Mouse (Mus musculus) hindbrain, embryonic 15.5 days (tissue): ENCODE measurements at regions not wholly inside any gene's neighbourhood (a gene's known extent, or its start where the extent isn't known, plus 50 kb on each side); places are given as distances from the start of the nearest gene placed in this dataset.
A peak's percentile ranks its signal among the peaks of the same experiment; 100 is the strongest.

Experiments
- ATAC-seq: fragments of 200-750 bp; cut with Nextera tagmentation; 2 replicates; pipeline ENCODE4 v1.8.0; 2017; ENCODE audit warnings: low read depth, moderate number of reproducible peaks, moderate TSS enrichment; ENCODE audit not compliant: low FRiP score
- H3K27ac ChIP-seq: fragments of 300-500 bp; sonication (generic); replicated peaks from 2 replicates; pipeline ENCODE4 v1.5.1; 2015; ENCODE audit warnings: mild to moderate bottlenecking, inconsistent platforms
- H3K27me3 ChIP-seq: fragments of 300-500 bp; sonication (generic); 2 replicates; pipeline ENCODE4 v1.6.1; 2015; ENCODE audit warnings: control low read depth, inconsistent platforms
- H3K36me3 ChIP-seq: fragments of 300-500 bp; sonication (generic); 2 replicates; pipeline ENCODE4 v1.6.1; 2015; ENCODE audit warnings: control low read depth, inconsistent platforms
- H3K4me1 ChIP-seq: fragments of 300-500 bp; sonication (generic); replicated peaks from 2 replicates; pipeline ENCODE4 v1.6.1; 2015; ENCODE audit warnings: control low read depth, inconsistent platforms
- H3K4me2 ChIP-seq: fragments of 300-500 bp; sonication (generic); 2 replicates; pipeline ENCODE4 v1.6.1; 2015; ENCODE audit warnings: moderate library complexity, mild to moderate bottlenecking, inconsistent platforms
- H3K4me3 ChIP-seq: fragments of 300-500 bp; sonication (generic); 2 replicates; pipeline ENCODE4 v1.5.1; 2015; ENCODE audit warnings: mild to moderate bottlenecking, inconsistent platforms
- H3K9ac ChIP-seq: fragments of 300-500 bp; sonication (generic); 2 replicates; pipeline ENCODE4 v1.6.1; 2015; ENCODE audit warnings: inconsistent platforms
- H3K9me3 ChIP-seq: fragments of 300-500 bp; sonication (generic); 2 replicates; pipeline ENCODE4 v1.6.1; 2016; ENCODE audit warnings: control low read depth, inconsistent platforms
- WGBS: fragments of 180-500 bp; shearing (Covaris S2); methylation state at CpG from one replicate; pipeline ENCODE4 v1.1.7; 2015; 5-methylcytosine and 5-hydroxymethylcytosine counted together

GRCm38 (mm10) chr4:142853924-142854323 is 358.9 kb downstream of the Prdm2 start:
- 90% methylated on average over 15 of the region's 15 CpGs for WGBS
- H3K4me3 ChIP-seq: no peak overlapping the region
- H3K4me1 ChIP-seq: peaks cover 12% of the 10 kb centered on the region
- no peaks in the 10 kb centered on the region for H3K27me3 ChIP-seq
- H3K27ac ChIP-seq: no peak overlapping the region
- H3K4me2 ChIP-seq: no peak overlapping the region
- no peaks in the 10 kb centered on the region for H3K9me3 ChIP-seq
- no peaks in the 10 kb centered on the region for H3K36me3 ChIP-seq
- no peak overlapping the region for H3K9ac ChIP-seq
- no peak for ATAC-seq

GRCm38 (mm10) chr4:142845066-142845696 is 367.6 kb downstream of the Prdm2 start:
- no peaks in the 10 kb centered on the region for H3K36me3 ChIP-seq
- no peak overlapping the region for H3K9ac ChIP-seq
- no peak overlapping the region for H3K4me2 ChIP-seq
- no peak for ATAC-seq
- H3K27ac ChIP-seq: no peak overlapping the region
- WGBS: 62% methylated on average over 6 of the region's 6 CpGs
- H3K27me3 ChIP-seq: no peaks in the 10 kb centered on the region
- H3K4me1 ChIP-seq: no peaks in the 10 kb centered on the region
- no peak overlapping the region for H3K4me3 ChIP-seq
- H3K9me3 ChIP-seq: no peaks in the 10 kb centered on the region

- ATAC-seq: no peak
- H3K4me3 ChIP-seq: no peak overlapping the region
- no peaks in the 10 kb centered on the region for H3K9me3 ChIP-seq
- H3K27me3 ChIP-seq: no peaks in the 10 kb centered on the region
- H3K27ac ChIP-seq: no peak overlapping the region
- 48% methylated on average over 4 of the region's 4 CpGs for WGBS
- no peaks in the 10 kb centered on the region for H3K36me3 ChIP-seq
- no peak overlapping the region for H3K9ac ChIP-seq
- H3K4me2 ChIP-seq: no peak overlapping the region
- no peaks in the 10 kb centered on the region for H3K4me1 ChIP-seq
These were observed 373.3 kb downstream of the Prdm2 start for GRCm38 (mm10) chr4:142839540-142839939.

GRCm38 (mm10) chr4:142838363-142838964 is 374.3 kb downstream of the Prdm2 start:
- ATAC-seq: no peak
- Histone ChIP-seq H3K4me1 (no peaks in the 10 kb centered on the region), H3K9ac (no peak overlapping the region), H3K4me3 (no peak overlapping the region), H3K27ac (no peak overlapping the region), H3K9me3 (no peaks in the 10 kb centered on the region), H3K4me2 (no peak overlapping the region), H3K27me3 (no peaks in the 10 kb centered on the region), H3K36me3 (no peaks in the 10 kb centered on the region)
- WGBS: 59% methylated on average over 4 of the region's 4 CpGs

DNA sequence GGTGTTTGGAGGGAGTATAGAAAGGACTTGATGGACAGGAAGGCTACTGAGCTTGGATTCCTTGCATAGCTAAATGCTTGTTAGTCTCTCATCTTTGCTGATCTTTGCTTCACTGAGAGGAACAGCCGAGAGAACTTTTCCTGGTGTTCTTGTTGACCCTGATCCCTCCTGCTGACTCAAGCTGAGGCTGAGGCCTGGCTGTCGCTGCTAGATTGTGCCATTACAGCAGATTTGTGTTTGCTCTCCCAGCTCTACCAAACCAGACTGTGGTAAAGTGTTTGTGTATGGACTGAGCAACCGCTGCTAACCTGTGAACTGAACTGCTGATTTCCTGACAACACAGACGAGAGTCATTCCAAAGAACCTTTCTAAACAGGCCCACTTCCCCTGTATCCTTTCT is 375.2 kb downstream of the Prdm2 start:
- no peak overlapping the region for H3K4me2 ChIP-seq
- no peaks in the 10 kb centered on the region for H3K27me3 ChIP-seq
- H3K9ac ChIP-seq: no peak overlapping the region
- H3K4me3 ChIP-seq: no peak overlapping the region
- no peaks in the 10 kb centered on the region for H3K9me3 ChIP-seq
- H3K4me1 ChIP-seq: no peaks in the 10 kb centered on the region
- 77% methylated on average over 4 of the region's 4 CpGs for WGBS
- no peak for ATAC-seq
- no peak overlapping the region for H3K27ac ChIP-seq
- H3K36me3 ChIP-seq: no peaks in the 10 kb centered on the region

GRCm38 (mm10) chr4:142829711-142830110 is 383.1 kb downstream of the Prdm2 start:
- WGBS: 69% methylated on average over 7 of the region's 7 CpGs
- H3K27ac ChIP-seq: 0 out of 2 replicates have a peak overlapping the region, but pooled peaks have one; percentile 33
- no peak for ATAC-seq

DNA sequence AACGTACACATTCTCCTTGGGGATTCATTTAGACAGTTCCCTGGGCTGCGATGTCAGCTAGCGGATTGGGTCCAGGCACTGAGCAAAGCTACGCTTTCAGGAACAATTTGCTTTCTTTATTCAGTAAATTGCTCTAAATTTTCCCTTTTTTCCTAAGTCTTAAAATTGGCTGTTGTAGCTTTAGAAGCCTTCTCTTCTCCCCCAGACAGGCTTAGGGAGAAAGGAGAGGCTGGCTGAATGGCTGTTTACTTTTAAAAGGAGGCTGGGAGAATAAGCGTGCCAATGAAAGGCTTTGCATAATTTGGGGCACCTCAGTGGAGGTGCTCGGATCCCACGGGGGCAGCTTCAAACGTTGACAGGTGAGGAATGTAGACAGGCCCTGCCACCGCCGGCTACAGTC is 383.8 kb downstream of the Prdm2 start:
- H3K27ac ChIP-seq: peak overlapping the region; percentile 33; the same call in 1 of the 2 replicates
- H3K4me1 ChIP-seq: peaks cover 35% of the 10 kb centered on the region
- no peak overlapping the region for H3K4me2 ChIP-seq
- no peak for ATAC-seq
- H3K4me3 ChIP-seq: no peak overlapping the region
- H3K27me3 ChIP-seq: no peaks in the 10 kb centered on the region
- H3K36me3 ChIP-seq: no peaks in the 10 kb centered on the region
- H3K9me3 ChIP-seq: no peaks in the 10 kb centered on the region
- no peak overlapping the region for H3K9ac ChIP-seq
- 23% methylated on average over 10 of the region's 10 CpGs for WGBS

More at GRCm38 (mm10) chr4:142829711-142830110, 383.1 kb downstream of the Prdm2 start:
- Histone ChIP-seq H3K4me3 (no peak overlapping the region), H3K4me1 (peaks cover 31% of the 10 kb centered on the region), H3K4me2 (no peak overlapping the region), H3K27me3 (no peaks in the 10 kb centered on the region), H3K36me3 (no peaks in the 10 kb centered on the region), H3K9me3 (no peaks in the 10 kb centered on the region), H3K9ac (no peak overlapping the region)

DNA sequence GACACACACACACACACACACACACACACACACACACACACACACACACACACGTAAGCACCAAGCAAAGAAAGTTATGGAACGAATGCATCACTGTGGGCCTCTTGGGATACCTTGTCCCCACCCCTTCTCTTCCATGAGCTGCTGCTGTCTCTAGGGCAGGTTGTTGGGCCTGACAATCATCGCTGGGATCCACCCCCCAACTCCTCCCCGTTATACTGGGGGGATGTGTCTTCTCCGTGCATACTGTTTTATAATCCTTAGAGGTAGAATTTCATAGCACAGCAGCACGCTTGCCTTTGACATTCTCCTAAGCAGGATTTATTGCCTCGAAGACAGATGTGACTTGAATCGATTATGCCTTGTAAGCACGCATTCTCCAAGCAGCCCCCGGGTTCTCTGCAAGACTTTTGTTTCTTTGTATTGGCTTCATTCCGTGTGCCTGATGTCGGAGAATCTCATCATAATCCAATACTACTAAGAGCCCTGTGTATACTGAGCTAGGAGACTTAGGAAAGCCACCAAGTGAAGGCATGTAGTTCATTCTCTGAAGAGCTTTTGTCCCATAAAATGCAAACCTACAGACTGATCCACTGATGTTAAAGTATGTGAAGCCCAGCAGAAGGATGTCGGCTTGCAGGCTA is 386.4 kb downstream of the Prdm2 start:
- H3K9ac ChIP-seq: no peak overlapping the region

GRCm38 (mm10) chr4:142825786-142826185 is 387.0 kb downstream of the Prdm2 start:
- WGBS: 17% methylated on average over 5 of the region's 5 CpGs
- Histone ChIP-seq H3K27me3 (no peaks in the 10 kb centered on the region), H3K4me2 (peak overlapping the region; percentile 46), H3K36me3 (no peaks in the 10 kb centered on the region), H3K4me3 (no peak overlapping the region), H3K9me3 (no peaks in the 10 kb centered on the region), H3K4me1 (peaks cover 35% of the 10 kb centered on the region), H3K9ac (no peak overlapping the region), H3K27ac (peak overlapping the region; percentile 76)
- ATAC-seq: peak; percentile 36

More for the DNA sequence above, 386.4 kb downstream of the Prdm2 start:
- no peaks in the 10 kb centered on the region for H3K36me3 ChIP-seq
- H3K4me1 ChIP-seq: peaks cover 35% of the 10 kb centered on the region
- peak; percentile 88 for ATAC-seq
- 11% methylated on average over 13 of the region's 13 CpGs for WGBS
- H3K4me2 ChIP-seq: peak overlapping the region; percentile 46
- H3K4me3 ChIP-seq: no peak overlapping the region
- no peaks in the 10 kb centered on the region for H3K27me3 ChIP-seq
- no peaks in the 10 kb centered on the region for H3K9me3 ChIP-seq
- peak overlapping the region; percentile 76 for H3K27ac ChIP-seq

GRCm38 (mm10) chr4:142818440-142818839 is 394.4 kb downstream of the Prdm2 start:
- no peak overlapping the region for H3K4me2 ChIP-seq
- ATAC-seq: no peak
- no peaks in the 10 kb centered on the region for H3K4me1 ChIP-seq
- H3K36me3 ChIP-seq: no peaks in the 10 kb centered on the region
- no peak overlapping the region for H3K27ac ChIP-seq
- no peak overlapping the region for H3K4me3 ChIP-seq
- no peak overlapping the region for H3K9ac ChIP-seq
- H3K9me3 ChIP-seq: no peaks in the 10 kb centered on the region
- 88% methylated on average over 6 of the region's 6 CpGs for WGBS
- H3K27me3 ChIP-seq: no peaks in the 10 kb centered on the region

GRCm38 (mm10) chr4:142816986-142817385 is 395.8 kb downstream of the Prdm2 start:
- Histone ChIP-seq H3K9me3 (no peaks in the 10 kb centered on the region), H3K4me2 (no peak overlapping the region), H3K4me1 (no peaks in the 10 kb centered on the region), H3K9ac (no peak overlapping the region), H3K4me3 (no peak overlapping the region), H3K27me3 (no peaks in the 10 kb centered on the region), H3K27ac (no peak overlapping the region), H3K36me3 (no peaks in the 10 kb centered on the region)
- 57% methylated on average over 1 of the region's 1 CpGs for WGBS
- ATAC-seq: no peak

DNA sequence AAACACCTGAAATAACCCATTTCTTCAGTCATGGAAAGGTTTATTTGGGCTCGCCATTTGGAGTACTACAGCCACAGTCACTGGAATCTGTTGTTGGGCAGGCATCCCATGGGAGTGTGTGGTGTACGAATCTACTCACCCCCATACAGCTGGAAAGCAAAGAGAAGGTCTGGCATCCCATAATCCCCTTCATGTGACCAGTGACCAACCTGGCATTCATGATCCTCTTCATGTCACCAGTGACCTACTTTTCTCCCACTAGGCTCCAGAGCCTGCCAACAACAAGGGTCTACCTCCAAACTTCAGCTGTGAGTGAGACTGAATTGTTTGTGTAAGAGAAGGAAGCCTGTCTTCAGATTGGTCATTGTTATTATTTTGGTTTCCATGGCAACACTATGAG is 409.0 kb downstream of the Prdm2 start:
- 84% methylated on average over 2 of the region's 2 CpGs for WGBS

More for the DNA sequence above, 409.0 kb downstream of the Prdm2 start:
- no peak overlapping the region for H3K27ac ChIP-seq
- no peak overlapping the region for H3K4me2 ChIP-seq
- H3K36me3 ChIP-seq: no peaks in the 10 kb centered on the region
- ATAC-seq: no peak
- no peaks in the 10 kb centered on the region for H3K9me3 ChIP-seq
- peaks cover 6% of the 10 kb centered on the region for H3K4me1 ChIP-seq
- H3K4me3 ChIP-seq: no peak overlapping the region
- H3K27me3 ChIP-seq: no peaks in the 10 kb centered on the region
- no peak overlapping the region for H3K9ac ChIP-seq
